ENCODE assay signal across 25 mouse cellular contexts in genomic region chr10:67365158-67365557, GRCm38 (mm10).
"Had no signal": no experiment of that assay in that cellular context is flagged by ENCODE, and none has a peak within 500 bp of the region (broad histone marks: within the 10 kb centered on the region; RNA-seq: fewer than 3 reads in every experiment).

No protein-coding gene starts in this region.

- H3K9ac ChIP-seq: heart, embryonic 13.5 days; heart, embryonic 15.5 days; hindbrain, embryonic 13.5 days; hindbrain, embryonic 15.5 days; kidney, embryonic 15.5 days; limb, embryonic 13.5 days; limb, embryonic 15.5 days; liver, embryonic 12.5 days had no signal

- H3K9me3 ChIP-seq: heart, embryonic 13.5 days; heart, embryonic 15.5 days; hindbrain, embryonic 13.5 days; hindbrain, embryonic 15.5 days; kidney, embryonic 15.5 days; limb, embryonic 13.5 days; limb, embryonic 15.5 days; liver, embryonic 12.5 days had no signal

- H3K36me3 ChIP-seq: heart, embryonic 13.5 days; heart, embryonic 15.5 days; hindbrain, embryonic 13.5 days; hindbrain, embryonic 15.5 days; kidney, embryonic 15.5 days; limb, embryonic 13.5 days; limb, embryonic 15.5 days; liver, embryonic 12.5 days had no signal

- H3K27me3 ChIP-seq: heart, embryonic 13.5 days; heart, embryonic 15.5 days; hindbrain, embryonic 13.5 days; hindbrain, embryonic 15.5 days; kidney, embryonic 15.5 days; limb, embryonic 13.5 days; limb, embryonic 15.5 days; liver, embryonic 12.5 days had no signal

- ATAC-seq: hindbrain, postnatal 0 days; intestine, embryonic 16.5 days; liver, embryonic 12.5 days had no signal

- H3K4me3 ChIP-seq: heart, embryonic 13.5 days; heart, embryonic 15.5 days; hindbrain, embryonic 13.5 days; hindbrain, embryonic 15.5 days; kidney, embryonic 15.5 days; limb, embryonic 13.5 days; limb, embryonic 15.5 days; liver, embryonic 12.5 days had no signal

- H3K27ac ChIP-seq: heart, embryonic 13.5 days; heart, embryonic 15.5 days; hindbrain, embryonic 13.5 days; hindbrain, embryonic 15.5 days; hindbrain, postnatal 0 days; kidney, embryonic 15.5 days; kidney, postnatal 0 days; limb, embryonic 13.5 days; limb, embryonic 15.5 days; liver, embryonic 12.5 days had no signal

- H3K4me1 ChIP-seq: heart, embryonic 13.5 days; heart, embryonic 15.5 days; hindbrain, embryonic 13.5 days; hindbrain, embryonic 15.5 days; kidney, embryonic 15.5 days; limb, embryonic 13.5 days; limb, embryonic 15.5 days; liver, embryonic 12.5 days had no signal

- H3K4me2 ChIP-seq: heart, embryonic 11.5 days; heart, embryonic 13.5 days; heart, embryonic 15.5 days; hindbrain, embryonic 13.5 days; hindbrain, embryonic 15.5 days; kidney, embryonic 15.5 days; limb, embryonic 13.5 days; limb, embryonic 15.5 days; liver, embryonic 12.5 days had no signal

- DNase-seq: gastrocnemius, postnatal 14 days; gastrocnemius, postnatal 36 days; heart, adult 18-20 months; heart, postnatal 14 days; heart, postnatal 36 days; kidney, adult 11 months; kidney, adult 2 months; kidney, adult 9 months; kidney, postnatal 14 days; kidney, postnatal 36 days; layer of hippocampus, adult 9-11 months; layer of hippocampus, postnatal 36 days; left cerebral cortex, postnatal 4 days had no signal
